Mouse (Mus musculus) embryo, embryonic 9.5 days (tissue): Measurements from ENCODE around the gene Zfp382.
"Not testable (repeated sequence)": the region's sequence is repeated elsewhere in the genome, so short reads cannot be mapped to it uniquely, and the experiment has no call there.

Experiments used
- DNase-seq: peaks from one replicate; pipeline ENCODE4 v3.0.0-alpha.2; 2017; ENCODE audit errors: extremely low spot score

Gene Zfp382

DNA sequence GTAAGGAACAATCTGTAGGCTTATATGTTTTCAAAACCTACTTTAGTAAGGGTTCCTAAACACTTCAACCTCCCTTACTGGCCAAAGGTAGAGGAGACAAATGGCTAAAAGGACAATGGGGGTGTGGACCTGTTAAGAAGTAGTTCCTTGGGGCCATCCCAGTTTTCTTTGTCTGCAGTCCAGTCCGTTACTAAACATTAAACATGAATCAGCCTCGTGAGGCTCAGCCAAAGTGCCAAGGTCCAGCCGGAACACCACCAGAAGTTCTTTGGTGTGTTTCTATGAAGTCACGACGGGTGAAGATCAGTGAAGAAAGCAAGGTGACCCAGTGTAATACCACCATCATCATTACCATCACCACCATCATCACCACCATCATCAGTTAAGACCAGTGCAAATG lies 25.3 kb downstream of the Zfp382 start:
- DNase-seq = no peak

- no peak for DNase-seq
These were observed 32.3 kb downstream of the Zfp382 start for GRCm38 (mm10) chr7:30154040-30154439.

DNA sequence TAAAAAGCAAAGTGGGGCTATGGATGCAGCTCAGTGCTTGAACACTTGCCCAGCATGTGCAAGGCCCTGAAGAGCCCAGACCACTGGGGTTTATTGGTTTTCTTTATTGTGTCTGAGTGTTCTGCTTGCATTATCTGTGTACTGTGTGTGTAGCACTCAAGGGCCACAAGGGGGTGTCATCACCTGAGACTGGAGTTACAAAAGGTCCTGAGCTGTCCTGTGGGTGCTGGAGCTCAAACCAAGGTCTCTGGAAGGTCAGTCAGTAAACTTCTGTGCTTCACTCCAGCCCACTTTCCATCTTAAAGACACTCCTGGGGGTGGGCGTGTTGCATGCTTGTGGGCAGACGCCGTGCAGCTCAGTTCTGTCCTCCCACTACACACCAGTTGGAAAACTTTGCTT lies 33.8 kb downstream of the Zfp382 start:
- DNase-seq = no peak

GRCm38 (mm10) chr7:30163113-30163512 lies 41.4 kb downstream of the Zfp382 start:
- no peak for DNase-seq

DNA sequence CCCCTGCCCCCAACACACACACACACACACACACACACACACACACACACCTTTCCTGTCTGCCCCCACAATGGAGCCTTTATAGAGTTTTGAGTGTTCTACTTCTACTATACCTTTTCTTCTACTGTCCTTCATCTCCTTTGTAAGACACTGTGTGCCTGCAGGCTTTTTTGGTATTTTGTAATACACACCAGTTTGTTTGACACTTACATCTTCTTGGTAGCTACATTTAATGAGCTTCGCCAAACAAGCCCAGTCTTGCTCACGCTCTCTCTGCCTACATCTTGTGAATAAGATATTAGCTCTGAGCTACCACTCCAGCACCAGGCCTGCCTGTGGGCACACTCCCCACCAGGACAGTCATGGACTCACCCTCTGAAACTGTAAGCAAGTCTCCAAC lies 43.0 kb downstream of the Zfp382 start:
- DNase-seq = no peak

- DNase-seq = no peak
These were observed 47.3 kb downstream of the Zfp382 start for GRCm38 (mm10) chr7:30168914-30169582.

DNA sequence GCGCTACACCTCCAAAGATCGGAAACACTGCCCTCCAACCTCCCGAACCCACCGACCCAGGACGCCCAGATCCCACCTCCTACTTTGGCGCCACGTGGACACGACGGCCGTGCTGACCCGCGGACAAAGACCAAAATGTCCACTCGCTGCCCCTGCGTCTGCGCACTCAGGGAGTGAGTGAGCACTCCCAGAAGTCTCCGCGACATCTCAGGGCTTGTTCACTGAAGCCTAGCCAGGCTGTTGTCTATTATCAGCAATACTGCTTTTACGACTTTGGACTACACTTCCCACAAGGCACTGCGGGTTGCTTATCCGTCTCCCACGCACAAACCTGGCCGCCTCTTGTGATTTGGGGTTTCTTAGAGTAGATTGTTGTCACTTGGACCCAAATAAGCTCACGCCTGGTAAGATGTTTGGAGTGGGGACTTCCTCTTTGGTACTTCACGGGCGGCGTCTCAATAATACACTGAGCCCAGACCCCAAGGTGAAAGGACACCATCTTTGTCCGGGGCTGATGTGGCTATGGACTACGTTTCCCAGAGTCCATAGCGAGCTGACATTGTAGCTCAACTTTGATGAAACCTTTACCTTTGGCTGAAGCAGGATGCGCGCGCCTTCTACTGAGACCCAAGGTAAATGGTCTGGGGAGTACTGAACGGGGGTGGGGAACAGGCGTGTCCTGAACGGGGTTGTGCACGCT lies 48.0 kb downstream of the Zfp382 start, which contains the start of gene Zfp146:
TSS of gene Zfp146 (minus strand) at position 168 of the 700 bp plus-strand sequence.
- peak; percentile 94 for DNase-seq

GRCm38 (mm10) chr7:30170283-30170951 lies 48.7 kb downstream of the Zfp382 start:
- DNase-seq = no peak

GRCm38 (mm10) chr7:30176474-30176873 lies 54.7 kb downstream of the Zfp382 start:
- no peak for DNase-seq

- DNase-seq = no peak
These were observed 56.5 kb downstream of the Zfp382 start for GRCm38 (mm10) chr7:30178256-30178655.

GRCm38 (mm10) chr7:30181308-30181707 lies 59.6 kb downstream of the Zfp382 start:
- DNase-seq = peak; percentile 70

- DNase-seq = not testable (repeated sequence)
These were observed 60.2 kb downstream of the Zfp382 start for GRCm38 (mm10) chr7:30181929-30182328.

DNA sequence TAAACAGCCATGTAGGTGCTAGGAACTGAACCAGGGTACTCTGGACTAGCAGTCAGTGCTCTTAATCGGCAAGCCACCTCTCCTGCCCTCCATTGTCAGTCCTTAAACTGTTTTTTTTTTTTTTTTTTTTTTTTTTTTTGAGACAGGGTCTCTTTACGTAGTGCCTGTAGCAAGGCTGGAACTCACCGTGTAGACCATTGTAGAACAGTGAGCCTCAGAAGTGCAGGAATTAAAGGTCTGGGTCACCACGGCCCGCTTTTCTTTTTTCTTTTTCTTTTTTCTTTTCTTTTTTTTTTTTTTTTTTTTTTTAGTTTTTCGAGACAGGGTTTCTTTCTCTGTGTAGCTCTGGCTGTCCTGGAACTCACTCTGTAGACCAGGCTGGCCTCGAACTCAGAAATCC lies 61.4 kb downstream of the Zfp382 start:
- not testable (repeated sequence) for DNase-seq

GRCm38 (mm10) chr7:30183879-30184289 lies 62.1 kb downstream of the Zfp382 start, which contains the start of gene Cox7a1:
Gene Cox7a1 (plus strand): TSS chr7:30184144.
- peak; percentile 86 for DNase-seq
